Mouse (Mus musculus): ENCODE measurements around the gene Nrbp1. TPM values are rescaled to one million over a fixed set of nuclear protein-coding genes. Genes with fewer than 3 reads are reported as not detected.

The Nrbp1 gene
- polyA plus RNA-seq (2015; fragmentation: Nextera tagmentation; extraction: Ambion mirVana), result 166 and 168 TPM in 2 replicates

DNA sequence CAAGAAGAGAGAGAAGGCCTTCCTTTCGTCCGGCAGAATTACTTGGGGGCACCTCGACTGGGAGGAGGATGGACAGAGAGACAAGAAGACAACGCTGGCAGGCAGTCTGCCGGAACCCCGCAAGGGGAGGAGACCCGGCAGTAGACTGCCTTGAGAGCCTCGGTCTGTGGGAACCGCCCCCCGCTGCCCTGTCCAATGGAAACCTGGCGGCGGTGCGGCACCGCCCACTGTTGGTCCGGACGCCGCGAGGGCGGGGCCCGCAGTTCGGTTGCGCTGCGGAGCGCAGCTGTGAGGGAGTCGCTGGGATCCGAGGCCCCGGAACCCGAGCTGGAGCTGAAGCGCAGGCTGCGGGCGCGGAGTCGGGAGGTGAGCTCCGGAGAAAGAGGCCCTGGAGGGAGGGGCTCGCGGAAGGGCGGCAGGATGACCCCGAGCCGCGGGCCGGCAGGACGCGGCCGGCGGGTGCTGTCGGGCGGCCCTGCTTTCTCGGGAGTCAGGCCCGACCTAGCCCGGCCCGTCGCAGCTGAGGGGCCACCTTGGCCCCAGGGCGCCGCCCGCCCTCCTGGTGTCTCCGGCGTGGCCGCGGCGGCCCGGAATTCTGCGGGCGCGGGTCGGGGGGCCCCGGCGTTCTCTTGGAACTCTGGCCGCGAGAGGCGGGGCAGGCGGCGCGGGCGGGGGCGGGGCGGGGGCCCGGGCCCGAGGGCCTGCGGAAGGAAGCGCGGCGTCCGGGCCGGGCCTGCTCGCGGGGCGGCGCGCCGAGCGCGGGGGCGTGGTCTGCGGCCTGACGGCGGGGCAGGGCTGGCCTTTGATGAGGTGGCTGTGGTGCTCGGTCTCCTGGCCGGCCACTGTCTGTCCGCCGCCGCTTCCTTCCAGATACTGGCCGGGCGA lies at the start of gene Nrbp1, which contains the start of gene Gm9970:
TSS of gene Nrbp1 (plus strand) at position 228 of the 885 bp plus-strand sequence.
TSS of gene Gm9970 (minus strand) at position 596 of the 885 bp plus-strand sequence.
- under 1% methylated on average over 98 of the region's 103 CpGs for WGBS
- Histone ChIP-seq H3K9me3 (replicated peaks) (0 out of 2 replicates have a peak, but pooled peaks cover 3% of the 10 kb centered on the region), H3K27me3 (replicated peaks) (no peaks in the 10 kb centered on the region), H3K9ac (replicated peaks) (peak within 1 kb of the TSS; percentile 98), H3K4me2 (peak within 1 kb of the TSS; percentile 64), H3K4me3 (replicated peaks) (peak within 1 kb of the TSS; percentile 95), H3K27ac (replicated peaks) (peak within 1 kb of the TSS; percentile 99), H3K4me1 (peaks cover 25% of the 10 kb centered on the region), H3K36me3 (peaks cover 22% of the 10 kb centered on the region)
- ATAC-seq (ENCODE audit: low FRiP score), result peak; percentile 99

DNA sequence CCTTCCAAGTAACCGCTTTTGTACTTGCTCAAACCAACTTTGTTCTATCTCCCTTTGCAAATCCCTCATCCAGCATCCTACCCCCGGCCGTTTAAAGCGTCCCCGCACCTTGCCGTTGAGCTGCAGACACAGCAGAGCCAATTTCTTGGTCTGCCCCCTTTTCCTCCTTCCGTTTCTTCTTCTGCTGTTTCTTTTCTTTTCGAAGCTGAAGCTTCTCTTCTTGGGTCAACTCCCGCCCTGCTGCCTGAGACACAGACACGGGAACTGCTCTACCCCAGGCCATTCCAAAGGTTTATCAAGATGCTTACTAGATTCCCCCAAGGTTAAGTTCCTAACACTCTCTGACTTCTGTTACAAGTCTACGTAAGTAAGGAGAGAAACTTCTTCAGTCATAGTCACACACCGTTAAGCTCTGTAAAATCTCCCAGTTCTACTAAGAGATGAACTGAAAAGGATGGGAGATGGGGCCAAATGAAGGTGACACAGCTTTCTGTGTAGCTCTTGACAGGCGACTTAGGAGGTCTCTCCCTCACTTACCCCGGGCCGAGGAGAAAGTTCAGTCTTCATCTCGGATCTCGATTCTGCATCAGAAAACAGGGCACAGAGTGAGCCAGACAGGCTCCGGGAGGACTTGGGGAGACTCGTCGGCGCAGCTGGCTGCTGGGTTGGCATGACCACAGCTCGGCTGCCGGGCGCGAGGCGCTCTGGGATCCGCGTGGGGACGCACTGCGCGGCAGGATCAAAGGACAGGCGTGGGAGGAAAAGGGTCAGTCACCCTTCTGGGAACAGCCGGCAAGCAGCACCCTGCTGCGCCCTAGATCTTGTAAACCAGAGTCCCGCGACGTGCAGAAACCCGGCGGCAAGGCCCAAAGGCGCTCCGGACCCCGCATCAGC lies 48.4 kb upstream of the Nrbp1 start:
- Histone ChIP-seq H3K36me3 (peaks cover 61% of the 10 kb centered on the region), H3K4me1 (peaks cover 24% of the 10 kb centered on the region), H3K27ac (replicated peaks) (peak overlapping the region; percentile 89), H3K4me3 (replicated peaks) (peak overlapping the region; percentile 86), H3K9me3 (replicated peaks) (no peaks in the 10 kb centered on the region), H3K4me2 (peak overlapping the region; percentile 88), H3K27me3 (replicated peaks) (no peaks in the 10 kb centered on the region), H3K9ac (replicated peaks) (peak overlapping the region; percentile 83)
- peak; percentile 58 for ATAC-seq (ENCODE audit: low FRiP score)
- 15% methylated on average over 42 of the region's 42 CpGs for WGBS

DNA sequence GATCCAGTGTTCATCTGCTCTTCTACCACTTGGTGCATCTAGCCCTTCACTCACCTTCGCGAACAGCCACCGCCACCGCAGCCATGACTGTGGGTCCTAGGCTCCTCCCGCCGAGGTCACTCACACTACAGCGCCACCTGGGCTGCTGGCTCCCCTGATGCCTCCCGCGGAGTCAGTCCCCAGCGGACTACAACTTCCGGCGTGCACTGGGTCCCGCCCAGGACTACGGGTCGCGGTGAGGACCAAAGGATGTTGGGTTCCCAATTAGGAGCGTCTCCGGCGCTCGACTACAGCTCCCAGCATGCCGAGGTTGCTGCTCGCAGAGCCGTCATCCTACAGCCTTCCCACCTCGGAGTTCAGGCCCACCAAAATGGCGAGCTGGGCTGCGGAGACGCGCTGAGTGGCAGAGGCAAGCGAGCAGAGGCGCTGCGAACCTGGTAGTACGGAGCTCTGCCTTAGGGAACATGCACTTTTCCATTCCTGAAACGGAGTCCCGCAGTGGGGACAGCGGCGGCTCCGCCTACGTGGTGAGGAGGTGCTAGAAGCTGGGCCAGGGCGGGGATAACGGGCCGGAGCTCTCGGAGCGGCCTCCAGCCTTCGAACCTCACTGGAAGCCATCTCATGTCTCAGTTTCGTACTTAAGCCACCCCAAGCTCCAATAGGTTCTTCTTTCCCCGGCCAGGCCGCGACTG lies 47.6 kb upstream of the Nrbp1 start, which contains the start of the genes Snx17 and Eif2b4:
TSS of gene Snx17 (plus strand) at position 289 of the 692 bp plus-strand sequence.
TSS of gene Eif2b4 (minus strand) at position 492 of the 692 bp plus-strand sequence.
- WGBS, result under 1% methylated on average over 48 of the region's 48 CpGs
- peak; percentile 96 for ATAC-seq (ENCODE audit: low FRiP score)
- H3K36me3 ChIP-seq, result peaks cover 61% of the 10 kb centered on the region

DNA sequence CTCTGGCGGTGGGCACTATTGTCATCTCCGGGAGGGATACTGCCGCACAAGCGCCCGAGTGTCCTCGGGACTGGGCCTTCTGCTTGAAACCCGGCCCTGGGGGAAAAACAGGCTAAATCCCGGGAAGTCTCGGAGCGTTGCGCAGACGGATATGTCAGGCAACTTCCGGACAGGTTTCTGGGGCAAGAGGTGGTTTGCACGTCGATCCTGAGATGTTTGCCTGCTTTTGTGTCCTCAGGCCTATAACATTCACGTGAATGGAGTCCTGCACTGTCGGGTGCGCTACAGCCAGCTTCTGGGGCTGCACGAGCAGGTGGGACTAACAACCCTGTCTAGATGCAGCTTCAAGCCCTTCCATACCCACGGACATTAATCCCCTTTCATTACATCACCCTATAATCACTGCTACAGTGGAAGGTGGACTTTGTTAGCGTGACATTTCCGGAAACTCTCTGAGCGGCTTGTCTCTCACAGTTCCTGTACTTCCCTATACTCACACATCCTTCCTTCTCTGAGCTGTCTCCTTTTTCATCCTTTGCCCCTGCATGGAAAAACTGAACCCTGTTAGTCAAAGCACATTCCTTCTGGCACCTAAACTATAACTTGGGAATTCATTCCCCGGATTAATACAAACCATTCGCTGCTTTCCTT lies 46.9 kb upstream of the Nrbp1 start:
- Histone ChIP-seq H3K9ac (replicated peaks) (peak overlapping the region; percentile 93), H3K9me3 (replicated peaks) (no peaks in the 10 kb centered on the region), H3K27ac (replicated peaks) (peak overlapping the region; percentile 91), H3K4me3 (replicated peaks) (peak overlapping the region; percentile 86), H3K4me1 (peaks cover 24% of the 10 kb centered on the region), H3K27me3 (replicated peaks) (no peaks in the 10 kb centered on the region), H3K36me3 (peaks cover 61% of the 10 kb centered on the region), H3K4me2 (peak overlapping the region; percentile 88)
- WGBS, result 14% methylated on average over 25 of the region's 25 CpGs
- ATAC-seq (ENCODE audit: low FRiP score), result no peak

More for the DNA sequence above, 47.6 kb upstream of the Nrbp1 start, which contains the start of the genes Snx17 and Eif2b4:
- H3K9me3 ChIP-seq (replicated peaks), result no peaks in the 10 kb centered on the region
- H3K27ac ChIP-seq (replicated peaks), result peak within 1 kb of the TSS; percentile 91
- H3K9ac ChIP-seq (replicated peaks), result peak within 1 kb of the TSS; percentile 93
- H3K4me1 ChIP-seq, result peaks cover 24% of the 10 kb centered on the region
- no peaks in the 10 kb centered on the region for H3K27me3 ChIP-seq (replicated peaks)
- peak within 1 kb of the TSS; percentile 88 for H3K4me2 ChIP-seq
- peak within 1 kb of the TSS; percentile 86 for H3K4me3 ChIP-seq (replicated peaks)

DNA sequence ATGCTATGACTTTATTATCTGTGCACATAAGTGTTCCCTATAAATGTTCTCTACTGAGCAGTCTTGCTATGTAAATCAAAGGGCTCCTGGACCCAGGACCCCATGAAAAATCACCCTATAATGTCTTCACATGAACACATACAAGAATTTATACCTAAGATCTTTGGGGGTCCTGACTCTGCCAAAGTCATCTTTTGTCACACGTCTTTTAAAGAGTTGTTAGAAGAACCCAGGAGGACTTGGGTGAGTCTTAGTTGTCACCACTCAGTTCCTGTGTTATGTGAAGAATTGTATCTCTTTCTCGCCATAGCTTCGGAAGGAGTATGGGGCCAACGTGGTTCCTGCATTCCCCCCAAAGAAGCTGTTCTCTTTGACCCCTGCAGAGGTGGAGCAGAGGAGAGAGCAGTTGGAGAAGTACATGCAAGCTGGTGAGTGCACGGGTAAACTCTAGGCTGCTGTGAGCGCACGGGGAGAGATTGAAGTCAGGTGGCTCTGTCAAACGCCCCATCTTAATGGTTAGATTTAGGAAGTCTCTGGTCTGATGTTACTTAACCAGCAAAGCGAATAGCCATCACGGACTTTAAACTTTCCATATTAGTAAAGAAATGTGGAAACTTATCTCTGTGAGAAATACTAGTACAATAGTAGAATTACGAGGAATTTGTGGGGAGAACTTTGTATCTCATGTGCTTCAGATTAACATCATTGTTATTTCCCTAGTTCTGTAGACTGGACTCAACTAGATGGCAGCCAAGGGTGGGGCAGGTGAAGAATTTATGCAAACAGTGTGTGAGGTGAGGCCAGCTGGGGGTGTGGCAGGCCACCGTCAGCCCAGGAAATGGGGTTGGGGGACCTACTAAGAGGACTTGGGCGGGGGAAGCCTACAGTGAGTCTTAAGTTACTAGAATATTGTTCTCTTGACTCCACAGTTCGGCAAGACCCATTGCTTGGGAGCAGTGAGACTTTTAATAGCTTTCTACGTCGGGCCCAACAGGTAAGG lies 45.9 kb upstream of the Nrbp1 start:
- Histone ChIP-seq H3K9me3 (replicated peaks) (no peaks in the 10 kb centered on the region), H3K27me3 (replicated peaks) (no peaks in the 10 kb centered on the region), H3K4me1 (peaks cover 27% of the 10 kb centered on the region), H3K9ac (replicated peaks) (0 out of 2 replicates have a peak overlapping the region, but pooled peaks have one; percentile 93), H3K4me2 (peak overlapping the region; percentile 88; the same call in 1 of the 2 replicates), H3K27ac (replicated peaks) (no peak overlapping the region), H3K4me3 (replicated peaks) (peak overlapping the region; percentile 86), H3K36me3 (peaks cover 64% of the 10 kb centered on the region)
- 95% methylated on average over 16 of the region's 16 CpGs for WGBS
- no peak for ATAC-seq (ENCODE audit: low FRiP score)

DNA sequence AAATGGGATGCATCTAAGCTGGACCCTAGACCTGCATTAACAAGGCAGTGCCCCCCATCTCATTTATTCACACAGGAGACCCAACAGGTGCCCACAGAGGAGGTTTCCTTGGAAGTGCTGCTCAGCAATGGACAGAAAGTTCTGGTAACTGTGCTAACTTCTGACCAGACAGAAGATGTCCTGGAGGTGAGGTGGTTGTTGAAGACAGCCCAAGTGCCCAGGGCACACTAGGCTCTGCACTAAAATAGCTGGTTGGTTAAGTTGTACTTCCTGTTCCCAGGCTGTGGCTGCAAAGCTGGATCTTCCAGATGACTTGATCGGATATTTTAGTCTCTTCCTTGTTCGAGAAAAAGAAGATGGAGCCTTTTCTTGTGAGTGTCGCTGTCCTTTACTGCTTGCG lies 45.0 kb upstream of the Nrbp1 start:
- no peak overlapping the region for H3K27ac ChIP-seq (replicated peaks)
- H3K4me2 ChIP-seq, result no peak overlapping the region
- H3K36me3 ChIP-seq, result peaks cover 63% of the 10 kb centered on the region
- peaks cover 4% of the 10 kb centered on the region for H3K9me3 ChIP-seq (replicated peaks)
- no peak overlapping the region for H3K9ac ChIP-seq (replicated peaks)
- ATAC-seq (ENCODE audit: low FRiP score), result no peak
- 92% methylated on average over 4 of the region's 4 CpGs for WGBS
- H3K4me1 ChIP-seq, result peaks cover 36% of the 10 kb centered on the region
- no peak overlapping the region for H3K4me3 ChIP-seq (replicated peaks)
- no peaks in the 10 kb centered on the region for H3K27me3 ChIP-seq (replicated peaks)

DNA sequence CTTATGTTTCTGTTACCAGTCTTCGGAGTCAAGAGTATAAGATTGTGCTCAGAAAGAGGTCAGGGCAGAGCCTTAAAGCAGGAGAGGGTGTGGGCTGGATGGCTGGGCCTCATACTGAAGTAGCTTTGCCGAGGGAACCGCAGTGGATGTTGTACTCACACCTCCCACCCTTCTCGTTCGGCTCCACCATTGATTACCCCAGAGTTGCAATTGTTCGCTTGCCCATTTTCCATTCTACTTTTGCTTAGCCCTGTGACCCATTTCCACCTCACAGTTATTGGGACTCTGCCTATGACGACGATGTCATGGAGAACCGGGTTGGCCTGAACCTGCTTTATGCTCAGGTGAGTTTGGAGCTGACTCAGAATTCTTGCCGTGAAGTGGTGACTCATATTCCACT lies 44.5 kb upstream of the Nrbp1 start:
- H3K27ac ChIP-seq (replicated peaks), result no peak overlapping the region

DNA sequence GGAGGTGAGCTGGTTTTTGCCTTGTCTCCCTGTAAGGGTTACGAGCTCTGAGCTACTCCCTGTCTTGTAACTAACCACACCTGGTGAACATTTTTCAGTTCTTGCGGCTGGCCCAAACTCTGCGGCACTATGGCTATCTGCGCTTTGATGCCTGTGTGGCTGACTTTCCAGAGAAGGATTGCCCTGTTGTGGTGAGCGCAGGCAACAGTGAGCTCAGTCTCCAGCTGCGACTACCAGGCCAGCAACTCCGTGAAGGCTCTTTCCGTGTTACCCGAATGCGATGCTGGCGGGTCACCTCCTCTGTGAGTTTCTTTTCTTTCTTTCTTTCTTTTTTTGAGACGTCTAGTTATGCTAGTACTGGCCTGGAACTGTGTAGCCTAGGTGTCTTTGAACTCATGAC lies 43.6 kb upstream of the Nrbp1 start:
- peaks cover 4% of the 10 kb centered on the region for H3K9me3 ChIP-seq (replicated peaks)
- H3K27ac ChIP-seq (replicated peaks), result no peak overlapping the region
- no peak for ATAC-seq (ENCODE audit: low FRiP score)
- peaks cover 34% of the 10 kb centered on the region for H3K4me1 ChIP-seq
- no peak overlapping the region for H3K4me3 ChIP-seq (replicated peaks)
- peaks cover 56% of the 10 kb centered on the region for H3K36me3 ChIP-seq
- H3K27me3 ChIP-seq (replicated peaks), result no peaks in the 10 kb centered on the region
- H3K9ac ChIP-seq (replicated peaks), result no peak overlapping the region
- WGBS, result 92% methylated on average over 12 of the region's 12 CpGs
- no peak overlapping the region for H3K4me2 ChIP-seq

More for the DNA sequence above, 44.5 kb upstream of the Nrbp1 start:
- Histone ChIP-seq H3K4me2 (no peak overlapping the region), H3K4me1 (peaks cover 40% of the 10 kb centered on the region), H3K36me3 (peaks cover 58% of the 10 kb centered on the region), H3K9ac (replicated peaks) (no peak overlapping the region), H3K27me3 (replicated peaks) (no peaks in the 10 kb centered on the region), H3K9me3 (replicated peaks) (peaks cover 4% of the 10 kb centered on the region), H3K4me3 (replicated peaks) (no peak overlapping the region)
- WGBS, result 93% methylated on average over 10 of the region's 10 CpGs
- ATAC-seq (ENCODE audit: low FRiP score), result no peak

DNA sequence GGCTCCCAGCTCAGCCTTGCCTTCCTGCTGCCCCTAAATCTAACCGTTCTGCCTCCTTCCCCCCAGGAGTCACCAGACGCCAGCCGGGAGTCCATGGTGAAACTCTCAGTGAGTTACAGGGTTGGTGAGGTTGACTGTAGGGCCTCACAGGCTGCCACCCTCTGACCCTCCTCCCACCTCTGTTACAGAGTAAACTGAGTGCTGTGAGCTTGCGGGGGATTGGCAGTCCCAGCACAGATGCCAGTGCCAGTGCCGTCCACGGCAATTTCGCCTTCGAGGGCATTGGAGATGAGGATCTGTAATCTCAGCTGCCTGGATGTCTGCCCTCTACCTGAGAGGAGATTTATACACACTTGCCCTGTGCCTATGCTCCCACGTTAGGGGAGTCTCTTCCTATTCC lies 42.5 kb upstream of the Nrbp1 start:
- Histone ChIP-seq H3K36me3 (peaks cover 62% of the 10 kb centered on the region), H3K9me3 (replicated peaks) (peaks cover 4% of the 10 kb centered on the region), H3K4me2 (no peak overlapping the region), H3K4me1 (peaks cover 41% of the 10 kb centered on the region), H3K27ac (replicated peaks) (no peak overlapping the region), H3K27me3 (replicated peaks) (no peaks in the 10 kb centered on the region), H3K9ac (replicated peaks) (no peak overlapping the region), H3K4me3 (replicated peaks) (no peak overlapping the region)
- 88% methylated on average over 9 of the region's 9 CpGs for WGBS
- no peak for ATAC-seq (ENCODE audit: low FRiP score)
